Mouse (Mus musculus) forebrain, embryonic 13.5 days (tissue): ENCODE results near the gene Tuft1. TPM values are rescaled to one million over a fixed set of nuclear protein-coding genes. Genes with fewer than 3 reads are reported as not detected.

Experiments
- ATAC-seq: fragments of 200-750 bp; cut with Nextera tagmentation; 2 replicates; pipeline ENCODE4 v1.8.0; 2017
- H3K27ac ChIP-seq: fragments of 300-500 bp; sonication (generic); 2 replicates; pipeline ENCODE4 v1.5.1; 2015; ENCODE audit warnings: inconsistent platforms, mild to moderate bottlenecking, moderate library complexity
- H3K27me3 ChIP-seq: fragments of 300-500 bp; sonication (generic); 2 replicates; pipeline ENCODE4 v1.6.1; 2015; ENCODE audit warnings: mild to moderate bottlenecking, inconsistent platforms
- H3K36me3 ChIP-seq: fragments of 300-500 bp; sonication (generic); 2 replicates; pipeline ENCODE4 v1.6.1; 2015; ENCODE audit warnings: mild to moderate bottlenecking, inconsistent platforms; ENCODE audit not compliant: poor library complexity, severe bottlenecking
- H3K4me1 ChIP-seq: fragments of 300-500 bp; sonication (generic); 2 replicates; pipeline ENCODE4 v1.6.1; 2015; ENCODE audit warnings: inconsistent platforms
- H3K4me2 ChIP-seq: fragments of 300-500 bp; sonication (generic); 2 replicates; pipeline ENCODE4 v1.6.1; 2015; ENCODE audit warnings: inconsistent platforms, mild to moderate bottlenecking, moderate library complexity
- H3K4me3 ChIP-seq: fragments of 300-500 bp; sonication (generic); 2 replicates; pipeline ENCODE4 v1.5.1; 2015; ENCODE audit warnings: mild to moderate bottlenecking, inconsistent platforms
- H3K9ac ChIP-seq: fragments of 300-500 bp; sonication (generic); 2 replicates; pipeline ENCODE4 v1.6.1; 2015; ENCODE audit warnings: mild to moderate bottlenecking, inconsistent platforms
- H3K9me3 ChIP-seq: fragments of 300-500 bp; sonication (generic); replicated peaks from 2 replicates; pipeline ENCODE4 v1.6.1; 2016; ENCODE audit warnings: inconsistent platforms
- WGBS: fragments of 180-500 bp; shearing (Covaris S2); methylation state at CpG from one replicate; pipeline ENCODE4 v1.1.7; 2015; 5-methylcytosine and 5-hydroxymethylcytosine counted together
- polyA plus RNA-seq: library from polyadenylated mRNA; unstranded; fragments of >200 nt; fragmentation: Nextera tagmentation; extraction: Ambion mirVana; gene quantifications from 2 replicates; pipeline ENCODE4 v1.2.1, GENCODE M21; 2015

Gene Tuft1
- polyA plus RNA-seq, 1 experiment from 2014 or later = 2.2 TPM

DNA sequence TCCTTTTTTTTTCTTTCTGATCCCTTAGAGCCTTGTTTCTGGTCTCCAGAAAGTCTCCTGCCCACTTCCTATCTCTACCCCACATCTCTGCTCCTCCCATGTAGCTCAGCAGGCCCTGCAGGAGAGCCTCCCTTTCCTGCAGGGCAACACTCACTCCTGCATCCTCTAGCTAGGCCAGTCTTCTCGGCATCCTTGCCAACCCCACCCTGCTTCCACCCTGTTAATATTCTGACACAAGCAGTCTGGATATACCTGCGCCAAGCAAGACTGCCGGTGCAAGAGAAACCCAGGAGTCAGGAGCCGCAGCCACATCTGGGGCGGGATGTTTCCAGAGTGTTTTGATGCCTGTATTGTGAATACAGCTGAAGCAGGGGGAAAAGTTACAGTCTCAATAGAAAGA, 46.8 kb downstream of the Tuft1 start:
- Histone ChIP-seq H3K4me3 (no peak overlapping the region), H3K9me3 (no peaks in the 10 kb centered on the region), H3K27me3 (no peaks in the 10 kb centered on the region), H3K27ac (no peak overlapping the region), H3K9ac (no peak overlapping the region), H3K4me1 (no peaks in the 10 kb centered on the region), H3K36me3 (no peaks in the 10 kb centered on the region), H3K4me2 (no peak overlapping the region)
- 81% methylated on average over 5 of the region's 5 CpGs for WGBS
- ATAC-seq = no peak

DNA sequence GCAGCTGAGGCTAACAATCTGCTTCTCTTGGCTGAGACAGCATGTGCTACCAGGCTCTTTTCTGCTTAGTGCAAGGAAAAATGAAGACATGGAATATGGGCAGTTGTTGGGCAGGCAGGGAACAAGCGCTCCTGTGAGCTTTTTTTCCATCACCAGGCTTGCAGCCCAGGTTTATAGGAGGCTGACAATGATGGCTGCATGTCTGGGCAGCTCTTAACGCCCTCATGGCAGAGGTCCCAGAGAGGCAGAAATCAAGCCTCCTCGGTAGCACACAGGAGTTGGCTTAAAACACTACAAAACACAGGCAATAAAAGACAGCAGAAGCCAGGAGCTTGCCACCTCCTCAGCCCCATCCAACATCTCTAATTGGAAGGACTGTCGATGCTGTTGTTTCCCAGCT, 47.3 kb downstream of the Tuft1 start:
- H3K27me3 ChIP-seq = no peaks in the 10 kb centered on the region
- 58% methylated on average over 4 of the region's 4 CpGs for WGBS
- H3K4me3 ChIP-seq = no peak overlapping the region
- no peak overlapping the region for H3K9ac ChIP-seq
- H3K27ac ChIP-seq = no peak overlapping the region
- H3K4me1 ChIP-seq = no peaks in the 10 kb centered on the region
- H3K36me3 ChIP-seq = no peaks in the 10 kb centered on the region
- no peak overlapping the region for H3K4me2 ChIP-seq
- no peaks in the 10 kb centered on the region for H3K9me3 ChIP-seq
- 0 out of 2 replicates have a peak, but pooled peaks have one; percentile 13 for ATAC-seq

DNA sequence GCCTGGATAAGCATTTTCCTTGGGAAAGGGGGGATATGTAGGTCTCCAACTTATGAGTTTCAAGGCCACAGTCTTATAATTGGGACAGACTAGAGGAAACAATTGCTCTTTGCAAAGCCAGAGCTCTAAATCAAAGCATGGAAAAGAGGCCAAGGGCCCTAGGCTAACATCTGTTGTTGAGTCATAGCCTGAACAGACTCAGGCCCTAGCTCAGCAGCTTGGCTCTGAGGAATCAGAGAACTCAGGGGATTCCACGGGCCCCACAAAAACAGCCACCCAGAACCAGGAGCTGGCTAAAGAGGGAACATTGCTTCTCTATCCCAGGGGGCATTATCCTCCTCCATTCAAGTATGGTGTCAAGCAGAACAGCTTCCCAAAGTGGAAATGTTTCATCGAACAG, 48.1 kb downstream of the Tuft1 start:
- H3K4me3 ChIP-seq = no peak overlapping the region
- no peak for ATAC-seq
- no peak overlapping the region for H3K9ac ChIP-seq
- WGBS = 84% methylated on average over 2 of the region's 2 CpGs
- no peaks in the 10 kb centered on the region for H3K27me3 ChIP-seq
- H3K4me2 ChIP-seq = no peak overlapping the region
- no peaks in the 10 kb centered on the region for H3K36me3 ChIP-seq
- no peak overlapping the region for H3K27ac ChIP-seq
- no peaks in the 10 kb centered on the region for H3K4me1 ChIP-seq
- H3K9me3 ChIP-seq = no peaks in the 10 kb centered on the region

DNA sequence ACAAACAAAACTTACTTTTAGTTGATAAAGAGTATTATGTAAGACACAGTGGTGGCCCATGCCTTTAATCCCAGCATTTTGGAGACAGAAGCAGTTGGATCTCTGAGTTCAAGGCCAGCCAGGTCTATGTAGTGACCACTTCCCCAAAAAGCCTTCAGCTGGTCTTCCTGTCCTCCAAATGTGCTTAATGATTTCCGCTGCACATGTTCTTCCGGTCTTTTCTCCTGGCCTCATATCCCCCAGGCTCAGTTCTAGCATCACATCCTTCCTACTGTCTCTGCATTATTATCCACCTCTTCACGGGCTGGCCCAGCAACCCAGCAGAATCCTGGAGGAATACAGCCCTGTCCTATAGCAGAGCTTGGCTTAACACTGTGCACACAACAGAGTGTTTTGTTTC, 49.1 kb downstream of the Tuft1 start:
- Histone ChIP-seq H3K4me1 (no peaks in the 10 kb centered on the region), H3K9ac (no peak overlapping the region), H3K36me3 (no peaks in the 10 kb centered on the region), H3K9me3 (no peaks in the 10 kb centered on the region), H3K4me3 (no peak overlapping the region), H3K4me2 (no peak overlapping the region), H3K27ac (no peak overlapping the region), H3K27me3 (no peaks in the 10 kb centered on the region)
- no peak for ATAC-seq
- 91% methylated on average over 3 of the region's 3 CpGs for WGBS

DNA sequence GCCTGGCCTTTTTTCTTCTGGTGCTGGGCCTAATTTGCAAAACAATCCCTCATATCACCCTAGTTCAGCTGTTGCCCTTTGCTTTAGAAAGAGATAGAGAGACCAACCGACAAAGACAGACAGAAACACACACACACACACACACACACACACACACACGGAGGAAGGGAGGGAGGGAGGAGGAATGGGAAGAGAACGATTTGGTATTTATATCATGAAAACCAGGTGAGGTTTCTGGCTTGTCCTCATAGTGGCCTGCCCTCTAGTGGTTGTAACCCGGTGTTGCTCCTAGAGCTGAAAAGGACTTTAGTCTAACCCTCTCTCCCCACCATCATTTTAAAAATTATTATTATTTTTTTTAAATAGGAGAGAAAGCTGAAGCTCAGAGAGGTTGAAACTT, 56.7 kb downstream of the Tuft1 start:
- no peaks in the 10 kb centered on the region for H3K4me1 ChIP-seq
- no peak overlapping the region for H3K9ac ChIP-seq
- no peaks in the 10 kb centered on the region for H3K9me3 ChIP-seq
- H3K36me3 ChIP-seq = no peaks in the 10 kb centered on the region
- 0% methylated on average over 4 of the region's 4 CpGs for WGBS
- H3K4me2 ChIP-seq = no peak overlapping the region
- no peak overlapping the region for H3K27ac ChIP-seq
- H3K27me3 ChIP-seq = no peaks in the 10 kb centered on the region
- no peak overlapping the region for H3K4me3 ChIP-seq
- ATAC-seq = peak; percentile 21; the same call in 1 of the 2 replicates

DNA sequence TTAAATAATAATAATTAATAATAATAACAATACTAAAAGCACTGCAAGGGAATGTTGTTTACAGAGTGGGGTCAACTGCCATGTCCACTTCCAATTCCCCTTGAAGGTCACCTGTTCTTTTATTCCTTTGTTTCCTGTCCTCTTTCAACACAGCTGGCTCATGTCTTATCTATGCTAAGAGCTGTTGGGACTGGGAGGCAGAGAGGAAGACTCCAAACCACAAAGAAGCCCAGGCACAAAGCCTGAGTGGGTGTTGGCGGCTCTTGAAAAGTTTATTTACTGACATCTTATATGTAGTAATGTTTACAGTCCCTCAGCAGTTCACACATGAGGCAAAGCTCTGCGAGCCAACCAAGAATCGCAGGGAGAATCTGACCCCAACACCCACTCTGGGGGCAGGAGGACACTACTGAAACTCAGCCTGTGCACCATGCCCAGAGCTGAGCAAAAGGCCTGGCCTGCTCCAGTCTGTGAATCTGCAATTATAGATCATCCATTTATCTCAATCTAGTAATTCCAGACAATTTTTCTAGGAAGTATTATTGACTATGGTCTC, 61.4 kb downstream of the Tuft1 start:
- no peaks in the 10 kb centered on the region for H3K4me1 ChIP-seq
- no peak for ATAC-seq
- 83% methylated on average over 3 of the region's 3 CpGs for WGBS
- H3K27me3 ChIP-seq = no peaks in the 10 kb centered on the region
- no peak overlapping the region for H3K4me3 ChIP-seq
- H3K36me3 ChIP-seq = no peaks in the 10 kb centered on the region
- no peak overlapping the region for H3K9ac ChIP-seq
- no peak overlapping the region for H3K4me2 ChIP-seq
- H3K9me3 ChIP-seq = peaks cover 5% of the 10 kb centered on the region
- no peak overlapping the region for H3K27ac ChIP-seq

DNA sequence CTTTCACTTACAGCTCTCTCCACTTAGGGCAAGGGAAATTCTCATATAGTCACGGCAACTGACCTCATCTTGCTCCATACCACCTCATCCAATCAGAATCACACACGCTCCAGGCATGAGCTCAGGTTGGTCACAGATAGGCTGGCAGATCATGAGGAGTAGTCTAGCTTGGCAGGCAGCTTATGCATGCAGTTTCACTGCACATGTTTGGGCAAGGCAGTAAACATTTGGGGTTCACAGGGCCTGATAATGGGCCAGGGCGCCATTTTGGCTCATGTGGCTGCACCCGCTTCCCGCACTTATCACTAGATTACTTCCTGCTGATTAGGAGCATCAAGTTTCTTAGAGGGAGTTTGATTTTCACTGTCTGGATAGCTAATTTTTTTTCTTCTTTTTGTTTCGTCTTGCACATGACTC, 62.8 kb downstream of the Tuft1 start:
- no peak for ATAC-seq
- Histone ChIP-seq H3K9ac (no peak overlapping the region), H3K4me3 (no peak overlapping the region), H3K4me1 (no peaks in the 10 kb centered on the region), H3K27me3 (no peaks in the 10 kb centered on the region), H3K27ac (no peak overlapping the region), H3K36me3 (no peaks in the 10 kb centered on the region), H3K9me3 (peaks cover 5% of the 10 kb centered on the region), H3K4me2 (no peak overlapping the region)
- WGBS = 90% methylated on average over 6 of the region's 6 CpGs

DNA sequence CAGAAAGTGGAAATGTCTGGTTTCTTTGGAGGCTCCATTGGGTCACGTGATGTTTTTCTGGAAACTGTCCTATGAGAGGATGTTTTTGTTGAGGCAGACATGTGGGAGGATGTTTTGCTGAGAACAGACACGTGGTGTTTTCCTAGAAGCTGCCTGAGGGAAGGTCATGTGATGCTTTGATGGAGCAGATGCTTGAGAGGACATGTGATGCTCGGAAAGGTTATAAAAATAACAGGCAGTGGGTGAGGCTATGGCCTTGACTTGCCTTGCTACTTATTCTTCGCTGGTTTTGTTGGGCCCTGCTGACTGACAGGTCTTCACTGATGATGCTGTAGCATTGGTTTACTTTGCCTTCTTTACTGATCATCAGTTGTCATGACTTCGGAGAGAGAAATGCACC, 67.6 kb downstream of the Tuft1 start:
- Histone ChIP-seq H3K36me3 (no peaks in the 10 kb centered on the region), H3K9ac (no peak overlapping the region), H3K9me3 (peaks cover 5% of the 10 kb centered on the region), H3K4me3 (no peak overlapping the region), H3K4me1 (no peaks in the 10 kb centered on the region), H3K27ac (no peak overlapping the region), H3K4me2 (no peak overlapping the region), H3K27me3 (no peaks in the 10 kb centered on the region)
- WGBS = 87% methylated on average over 5 of the region's 5 CpGs
- ATAC-seq = no peak

DNA sequence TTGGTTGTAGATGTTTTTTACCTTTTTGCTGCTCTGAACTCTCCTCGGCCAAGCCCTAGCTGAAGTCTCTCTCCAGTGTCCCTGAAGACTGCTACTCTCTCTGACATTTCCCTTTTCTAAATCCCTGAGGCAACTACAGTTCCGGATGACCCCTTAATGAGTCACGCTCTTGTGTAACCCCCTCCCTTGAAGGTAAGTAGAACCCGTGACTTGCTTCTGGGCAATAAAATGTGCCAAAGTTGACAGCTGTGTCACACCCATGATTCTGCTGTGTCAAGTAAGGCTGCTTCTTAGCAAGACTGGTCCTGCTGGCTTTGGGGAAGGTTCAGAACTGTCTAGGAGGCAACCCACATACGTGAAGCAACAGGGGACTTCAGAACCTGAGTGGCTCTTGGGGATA, 70.7 kb downstream of the Tuft1 start:
- Histone ChIP-seq H3K27ac (no peak overlapping the region), H3K4me3 (no peak overlapping the region), H3K9me3 (no peaks in the 10 kb centered on the region), H3K27me3 (no peaks in the 10 kb centered on the region), H3K36me3 (no peaks in the 10 kb centered on the region), H3K4me2 (no peak overlapping the region), H3K9ac (no peak overlapping the region), H3K4me1 (no peaks in the 10 kb centered on the region)
- ATAC-seq = no peak
- 84% methylated on average over 5 of the region's 5 CpGs for WGBS

DNA sequence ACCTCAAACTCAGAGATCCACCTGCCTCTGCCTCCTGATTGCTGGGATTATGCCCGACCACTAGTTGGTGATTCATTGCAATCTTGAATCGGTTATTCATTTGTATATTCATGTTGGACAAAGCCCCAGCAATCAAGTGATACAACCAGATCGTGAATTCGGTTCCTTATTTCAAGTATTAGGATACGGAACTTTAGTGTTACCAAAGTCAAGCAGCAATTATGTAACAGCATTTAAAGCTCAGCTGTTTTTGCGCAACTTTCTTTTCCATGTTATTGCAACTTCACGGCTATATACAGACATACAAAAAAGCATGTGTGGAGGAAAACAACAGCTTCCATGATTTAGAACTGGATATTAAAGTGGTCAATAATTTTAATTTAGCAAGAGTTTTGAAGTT, 75.7 kb downstream of the Tuft1 start:
- no peak overlapping the region for H3K27ac ChIP-seq
- H3K4me2 ChIP-seq = no peak overlapping the region
- no peaks in the 10 kb centered on the region for H3K9me3 ChIP-seq
- H3K9ac ChIP-seq = no peak overlapping the region
- peaks cover 30% of the 10 kb centered on the region for H3K4me1 ChIP-seq
- H3K4me3 ChIP-seq = no peak overlapping the region
- H3K36me3 ChIP-seq = no peaks in the 10 kb centered on the region
- no peaks in the 10 kb centered on the region for H3K27me3 ChIP-seq
- 74% methylated on average over 7 of the region's 7 CpGs for WGBS
- ATAC-seq = no peak

DNA sequence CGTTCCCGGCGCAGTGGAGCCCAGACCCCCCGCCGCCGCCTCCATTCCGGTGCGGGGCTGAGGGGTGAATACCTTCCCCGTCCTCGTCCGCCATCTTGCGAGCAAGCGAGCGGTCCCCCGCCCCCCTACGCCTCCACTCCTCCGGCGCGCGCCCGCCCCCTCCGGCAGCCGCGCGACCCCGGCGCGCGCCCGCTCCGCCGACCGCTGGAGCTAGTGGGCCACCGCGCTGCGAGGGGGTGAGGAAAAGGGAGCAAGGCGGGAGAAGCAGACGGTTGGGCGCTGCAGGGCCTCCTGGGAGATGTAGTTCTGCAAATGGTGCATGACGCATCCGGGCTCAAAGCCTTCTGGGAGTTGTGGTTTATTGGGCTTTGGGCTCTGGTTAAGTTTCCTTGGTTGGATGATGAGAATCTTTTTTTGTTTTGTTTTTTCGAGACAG, 76.2 kb downstream of the Tuft1 start, which contains the start of gene Snx27:
Gene Snx27 (minus strand): TSS at position 261 of the 436 bp plus-strand sequence.
- ATAC-seq = peak; percentile 99
- Histone ChIP-seq H3K9ac (peak within 1 kb of the TSS; percentile 94), H3K27ac (peak within 1 kb of the TSS; percentile 87), H3K4me3 (peak within 1 kb of the TSS; percentile 88), H3K4me1 (peaks cover 34% of the 10 kb centered on the region), H3K4me2 (peak within 1 kb of the TSS; percentile 84), H3K9me3 (no peaks in the 10 kb centered on the region), H3K27me3 (no peaks in the 10 kb centered on the region), H3K36me3 (no peaks in the 10 kb centered on the region)
- WGBS = under 1% methylated on average over 39 of the region's 42 CpGs

DNA sequence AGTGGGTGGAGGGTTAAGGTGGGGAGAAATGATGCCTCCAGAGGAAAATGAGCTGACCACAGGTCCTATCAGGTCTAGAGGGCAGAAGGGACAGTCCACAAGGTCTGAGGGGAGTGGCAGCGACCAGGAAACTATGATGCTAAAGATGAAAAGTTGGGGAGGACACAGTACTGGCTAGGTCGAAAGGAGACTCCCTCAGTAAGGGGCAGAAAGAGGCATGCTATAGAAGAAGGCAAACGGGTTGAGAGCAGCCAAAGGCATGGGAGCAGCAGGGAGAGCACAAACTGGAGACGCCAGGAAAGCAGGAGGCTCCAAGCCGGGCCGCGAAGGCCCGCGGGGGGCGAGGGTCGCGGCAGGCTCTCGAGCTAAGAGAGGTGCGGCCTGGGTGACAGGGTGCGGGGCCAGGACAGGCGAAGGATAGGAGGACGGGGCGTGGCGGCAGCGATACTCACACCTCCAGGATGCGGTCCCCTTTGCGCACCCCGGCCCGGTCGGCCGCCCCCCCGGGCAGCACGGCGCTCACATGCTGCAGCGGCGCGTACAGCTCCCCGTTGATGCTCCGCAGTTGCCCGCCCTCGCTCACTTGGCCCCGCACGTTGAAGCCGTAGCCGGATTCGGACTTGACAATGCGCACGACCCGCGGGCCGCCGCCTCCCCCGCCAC, 76.7 kb downstream of the Tuft1 start:
- under 1% methylated on average over 45 of the region's 48 CpGs for WGBS
- no peaks in the 10 kb centered on the region for H3K9me3 ChIP-seq

More for the DNA sequence above, 76.7 kb downstream of the Tuft1 start:
- ATAC-seq = peak; percentile 83
- Histone ChIP-seq H3K4me3 (peak overlapping the region; percentile 88), H3K4me2 (peak overlapping the region; percentile 84), H3K27me3 (no peaks in the 10 kb centered on the region), H3K27ac (peak overlapping the region; percentile 87), H3K36me3 (no peaks in the 10 kb centered on the region), H3K9ac (peak overlapping the region; percentile 94), H3K4me1 (peaks cover 34% of the 10 kb centered on the region)
